Mouse (Mus musculus) MEL (cell line): Measurements from ENCODE around the gene Gm27029. TPM values are rescaled to one million over a fixed set of nuclear protein-coding genes. Genes with fewer than 3 reads are reported as not detected.
"Not testable (repeated sequence)": the region's sequence is repeated elsewhere in the genome, so short reads cannot be mapped to it uniquely, and the experiment has no call there.

Experiments used
- DNase-seq: peaks from one replicate; pipeline ENCODE4 v3.0.0; 2011; ENCODE audit warnings: low read depth, low spot score
- H3K27ac ChIP-seq: 2 replicates; pipeline ENCODE4 v1.5.1; 2012; ENCODE audit warnings: low read depth, mild to moderate bottlenecking, control low read depth, low read length, moderate library complexity; ENCODE audit not compliant: control insufficient read depth
- H3K27me3 ChIP-seq, 2 experiments: fragments of 150-350 bp in 1 of 2; sonication (generic) in 1 of 2; 2 replicates each; pipeline ENCODE4 v1.6.1; 2012; ENCODE audit warnings: low read length in 2 of 2, mild to moderate bottlenecking in 2 of 2, improper control_type of control experiment in 1 of 2, moderate library complexity in 1 of 2; ENCODE audit not compliant: insufficient read depth in 2 of 2, control insufficient read depth in 1 of 2
- H3K36me3 ChIP-seq, 2 experiments: 2 replicates each; pipeline ENCODE4 v1.6.1; 2012 to 2014; ENCODE audit warnings: low read length in 2 of 2, improper control_type of control experiment in 1 of 2, inconsistent platforms in 1 of 2, mild to moderate bottlenecking in 1 of 2; ENCODE audit not compliant: insufficient read depth in 2 of 2, control insufficient read depth in 1 of 2
- H3K4me1 ChIP-seq, 2 experiments: fragments of 150-350 bp in 1 of 2; sonication (generic) in 1 of 2; 2 replicates each; pipeline ENCODE4 v1.6.1; 2012; ENCODE audit warnings: low read length in 2 of 2, improper control_type of control experiment in 1 of 2, mild to moderate bottlenecking in 1 of 2; ENCODE audit not compliant: insufficient read depth in 2 of 2, control insufficient read depth in 1 of 2
- H3K4me3 ChIP-seq, 2 experiments: fragments of 150-350 bp in 1 of 2; sonication (generic) in 1 of 2; 2 replicates each; pipeline ENCODE4 v1.5.1; 2012; ENCODE audit warnings: low read depth in 2 of 2, low read length in 2 of 2, mild to moderate bottlenecking in 2 of 2, moderate library complexity in 2 of 2, control low read depth in 1 of 2, improper control_type of control experiment in 1 of 2; ENCODE audit not compliant: control insufficient read depth in 1 of 2, insufficient read depth in 1 of 2
- H3K79me2 ChIP-seq: 2 replicates; pipeline ENCODE4 v1.6.1; 2012; ENCODE audit warnings: mild to moderate bottlenecking, low read length, moderate library complexity; ENCODE audit not compliant: control insufficient read depth, poor library complexity, insufficient read depth
- H3K9ac ChIP-seq: 2 replicates; pipeline ENCODE4 v1.6.1; 2012; ENCODE audit warnings: low read depth, mild to moderate bottlenecking, control low read depth, low read length, moderate library complexity; ENCODE audit not compliant: control insufficient read depth, poor library complexity, severe bottlenecking
- H3K9me3 ChIP-seq: fragments of 150-350 bp; sonication (generic); replicated peaks from 2 replicates; pipeline ENCODE4 v1.6.1; 2012; ENCODE audit warnings: mild to moderate bottlenecking, low read length, improper control_type of control experiment, moderate library complexity; ENCODE audit not compliant: insufficient read depth
- E2F4 ChIP-seq: IDR thresholded peaks from 2 replicates; pipeline ENCODE4 v1.6.1; 2011; ENCODE audit warnings: low read depth, low read length, improper control_type of control experiment, borderline replicate concordance
- ELF1 ChIP-seq: IDR thresholded peaks from 2 replicates; pipeline ENCODE4 v1.6.1; 2014; ENCODE audit warnings: low read depth, mild to moderate bottlenecking, inconsistent platforms, low read length, improper control_type of control experiment, moderate library complexity
- EP300 ChIP-seq, 2 experiments: IDR thresholded peaks; 2 replicates each; pipeline ENCODE4 v1.6.1; 2011; ENCODE audit warnings: improper control_type of control experiment in 2 of 2, low read length in 2 of 2, low read depth in 1 of 2, mild to moderate bottlenecking in 1 of 2
- ETS1 ChIP-seq: IDR thresholded peaks from 2 replicates; pipeline ENCODE4 v1.6.1; 2012; ENCODE audit warnings: low read depth, mild to moderate bottlenecking, inconsistent platforms, low read length, improper control_type of control experiment, moderate library complexity
- GABPA ChIP-seq: IDR thresholded peaks from 2 replicates; pipeline ENCODE4 v1.6.1; 2012; ENCODE audit warnings: low read depth, mild to moderate bottlenecking, inconsistent platforms, low read length, improper control_type of control experiment, moderate library complexity
- JUND ChIP-seq: IDR thresholded peaks from 2 replicates; pipeline ENCODE4 v1.6.1; 2011; ENCODE audit warnings: low read depth, mild to moderate bottlenecking, improper control_type of control experiment, low read length
- MAFK ChIP-seq: IDR thresholded peaks from 2 replicates; pipeline ENCODE4 v1.6.1; 2011; ENCODE audit warnings: low read depth, mild to moderate bottlenecking, low read length, improper control_type of control experiment, borderline replicate concordance
- MAX ChIP-seq: IDR thresholded peaks from 2 replicates; pipeline ENCODE4 v1.6.1; 2011; ENCODE audit warnings: low read length, improper control_type of control experiment
- MYB ChIP-seq: IDR thresholded peaks from 2 replicates; pipeline ENCODE4 v1.6.1; 2011; ENCODE audit warnings: mild to moderate bottlenecking, low read depth, low read length, improper control_type of control experiment
- NELFE ChIP-seq: IDR thresholded peaks from 2 replicates; pipeline ENCODE4 v1.6.1; 2011; ENCODE audit warnings: low read depth, low read length, improper control_type of control experiment
- NRF1 ChIP-seq: IDR thresholded peaks from 2 replicates; pipeline ENCODE4 v1.6.1; 2014; ENCODE audit warnings: low read depth, mild to moderate bottlenecking, inconsistent platforms, low read length, improper control_type of control experiment, moderate library complexity; ENCODE audit not compliant: poor library complexity, insufficient read depth, severe bottlenecking
- POLR2AphosphoS2 ChIP-seq: IDR thresholded peaks from 2 replicates; pipeline ENCODE4 v1.6.1; 2011; ENCODE audit warnings: low read length, improper control_type of control experiment
- POLR2AphosphoS5 ChIP-seq: IDR thresholded peaks from 2 replicates; pipeline ENCODE4 v1.6.1; 2012; ENCODE audit warnings: low read depth, borderline replicate concordance, mild to moderate bottlenecking, inconsistent platforms, low read length, moderate library complexity, mixed read lengths
- RAD21 ChIP-seq: IDR thresholded peaks from 2 replicates; pipeline ENCODE4 v1.6.1; 2011; ENCODE audit warnings: mild to moderate bottlenecking, low read depth, low read length, improper control_type of control experiment
- RCOR1 ChIP-seq: IDR thresholded peaks from 2 replicates; pipeline ENCODE4 v1.6.1; 2012; ENCODE audit warnings: low read depth, mild to moderate bottlenecking, inconsistent platforms, low read length, improper control_type of control experiment
- TAL1 ChIP-seq: IDR thresholded peaks from 2 replicates; pipeline ENCODE4 v1.6.1; 2012; ENCODE audit warnings: mild to moderate bottlenecking, inconsistent platforms, low read length, moderate library complexity, mixed read lengths
- USF2 ChIP-seq, 2 experiments: IDR thresholded peaks; 2 replicates each; pipeline ENCODE4 v1.6.1; 2011 to 2012; ENCODE audit warnings: improper control_type of control experiment in 2 of 2, low read length in 2 of 2, borderline replicate concordance in 1 of 2, inconsistent platforms in 1 of 2, low read depth in 1 of 2, mild to moderate bottlenecking in 1 of 2; ENCODE audit not compliant: insufficient read depth in 1 of 2
- ZKSCAN1 ChIP-seq: IDR thresholded peaks from 2 replicates; pipeline ENCODE4 v1.6.1; 2012; ENCODE audit warnings: low read depth, mild to moderate bottlenecking, inconsistent platforms, low read length, improper control_type of control experiment, moderate library complexity
- ZMIZ1 ChIP-seq: IDR thresholded peaks from 2 replicates; pipeline ENCODE4 v1.6.1; 2012; ENCODE audit warnings: low read depth, mild to moderate bottlenecking, inconsistent platforms, low read length, improper control_type of control experiment, moderate library complexity
- polyA plus RNA-seq, 2 experiments: library from polyadenylated mRNA; stranded (reverse) in 1 of 2; unstranded in 1 of 2; fragments of >175 nt in 1 of 2; fragments of >200 nt in 1 of 2; gene quantifications; 2 replicates each; pipeline versions ENCODE4 v1.2.1 to v1.2.4; 2012; ENCODE audit warnings: low replicate concordance in 2 of 2, low read depth in 1 of 2; ENCODE audit not compliant: insufficient read length in 2 of 2, insufficient read depth in 1 of 2, missing spikeins in 1 of 2
- total RNA-seq: library from RNA; depleted of rRNA; stranded (reverse); fragments of 300-350 nt; gene quantifications from 2 replicates; pipeline ENCODE4 v1.2.3, GENCODE M21; 2012

Gm27029 gene
- total and polyA plus RNA-seq, 3 experiments, result 4.2 to 6.8 TPM; not detected in 1

GRCm38 (mm10) chr11:101378926-101379325 lies 45.7 kb downstream of the Gm27029 start:
- DNase-seq, result no peak
- no peaks in the 10 kb centered on the region for H3K4me1 ChIP-seq
- no peak for TF ChIP-seq ZMIZ1
- TF ChIP-seq RAD21, result no peak
- TF ChIP-seq USF2 (IDR thresholded peaks at IDR 0.05; ENCODE audit: borderline replicate concordance in 1 of 2, insufficient read depth in 1 of 2, low read depth in 1 of 2, low read length in 2 of 2), result no peak
- no peak for TF ChIP-seq ETS1
- no peak for TF ChIP-seq ZKSCAN1
- no peak for TF ChIP-seq GABPA
- no peaks in the 10 kb centered on the region for H3K79me2 ChIP-seq
- H3K27ac ChIP-seq, result no peak overlapping the region
- H3K36me3 ChIP-seq, result no peaks in the 10 kb centered on the region
- H3K9me3 ChIP-seq, result no peaks in the 10 kb centered on the region
- peaks cover 21 to 28% of the 10 kb centered on the region in 2 experiments for H3K27me3 ChIP-seq
- H3K9ac ChIP-seq, result no peak overlapping the region
- no peak overlapping the region for H3K4me3 ChIP-seq

GRCm38 (mm10) chr11:101378196-101378595 lies 46.4 kb downstream of the Gm27029 start:
- not testable (repeated sequence) for DNase-seq

GRCm38 (mm10) chr11:101374421-101374938 lies 50.1 kb downstream of the Gm27029 start:
- H3K27me3 ChIP-seq, result peaks cover 18 to 37% of the 10 kb centered on the region in 2 experiments
- TF ChIP-seq NRF1 (no peak), EP300 (IDR thresholded peaks at IDR 0.05; ENCODE audit: low read depth in 1 of 2, low read length in 2 of 2) (no peak), POLR2AphosphoS5 (no peak), MAFK (no peak), RAD21 (no peak), ZMIZ1 (no peak), NELFE (no peak), MYB (no peak), TAL1 (no peak), E2F4 (no peak), MAX (no peak), JUND (no peak), ZKSCAN1 (no peak), ELF1 (no peak), RCOR1 (no peak), POLR2AphosphoS2 (no peak)
- TF ChIP-seq, all 39 proteins: peak for 0
- Histone ChIP-seq H3K9ac (no peak overlapping the region), H3K4me1 (no peaks in the 10 kb centered on the region), H3K4me3 (no peak overlapping the region), H3K9me3 (no peaks in the 10 kb centered on the region), H3K27ac (no peak overlapping the region), H3K36me3 (no peaks in the 10 kb centered on the region), H3K79me2 (no peaks in the 10 kb centered on the region)
- DNase-seq, result no peak

More at GRCm38 (mm10) chr11:101378196-101378595, 46.4 kb downstream of the Gm27029 start:
- H3K79me2 ChIP-seq, H3K9ac ChIP-seq, H3K4me1 ChIP-seq, H3K27ac ChIP-seq, H3K4me3 ChIP-seq, H3K36me3 ChIP-seq, H3K9me3 ChIP-seq: not testable (repeated sequence)
- peaks cover 19 to 28% of the 10 kb centered on the region in 2 experiments for H3K27me3 ChIP-seq
